Mouse (Mus musculus): ENCODE data around the gene Gm3448. TPM values are rescaled to one million over a fixed set of nuclear protein-coding genes. Genes with fewer than 3 reads are reported as not detected.
A peak's percentile ranks its signal among the peaks of the same experiment; 100 is the strongest.

Gm3448 gene
- total and polyA plus RNA-seq, 2 experiments from 2014 or later, result 0.04 to 3.0 TPM

DNA sequence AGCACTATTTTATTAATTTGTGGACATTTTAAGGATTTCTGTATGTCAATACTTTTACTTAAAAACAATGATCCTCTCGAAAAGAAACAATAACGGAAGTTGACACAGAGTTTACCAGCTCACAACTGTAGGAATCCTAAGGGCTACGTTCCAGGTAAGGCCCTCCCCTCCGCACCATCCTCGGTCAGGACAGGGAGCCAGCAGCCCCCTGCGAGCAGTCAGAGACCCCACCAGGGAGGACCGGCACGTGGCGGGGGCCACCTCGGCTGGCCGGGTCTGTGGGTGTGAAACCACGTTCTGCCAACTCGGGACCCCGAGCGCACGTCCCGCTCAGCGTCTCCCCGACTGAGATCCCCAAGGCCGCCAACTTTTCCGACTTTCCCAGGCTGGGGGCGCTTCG, 80.8 kb downstream of the Gm3448 start:
- DNase-seq (ENCODE audit: low spot score) (no peak), ATAC-seq (ENCODE audit: insufficient read depth, low read depth) (peak; percentile 18)
- Histone ChIP-seq H3K4me3 (ENCODE audit: low read depth, low read length) (peak overlapping the region; percentile 65), H3K27ac (ENCODE audit: low read depth) (peak overlapping the region; percentile 83), H3K36me3 (replicated peaks; ENCODE audit: control insufficient read depth, insufficient read depth, low read length) (peaks cover 8% of the 10 kb centered on the region; the same call in 1 of the 2 replicates), H3K4me2 (ENCODE audit: low read depth, low read length) (peak overlapping the region; percentile 77), H3K9ac (replicated peaks; ENCODE audit: low read depth, low read length) (peak overlapping the region; percentile 61), H3K9me3 (replicated peaks; ENCODE audit: control insufficient read depth, low read length) (no peaks in the 10 kb centered on the region), H3K4me1 (ENCODE audit: control insufficient read depth, insufficient read depth) (peaks cover 6% of the 10 kb centered on the region; the same call in 1 of the 2 replicates), H3K27me3 (ENCODE audit: control insufficient read depth, insufficient read depth, low read length) (no peaks in the 10 kb centered on the region)
- TF ChIP-seq EP300 (IDR thresholded peaks at IDR 0.05; ENCODE audit: low read depth), result no peak
- TF ChIP-seq CTCF (IDR thresholded peaks at IDR 0.05; ENCODE audit: low read depth), result no peak
- WGBS, result under 1% methylated on average over 19 of the region's 23 CpGs

- Histone ChIP-seq H3K27ac (ENCODE audit: low read depth) (no peak overlapping the region), H3K4me3 (ENCODE audit: low read depth, low read length) (peak overlapping the region; percentile 18; the same call in 1 of the 2 replicates), H3K9me3 (replicated peaks; ENCODE audit: control insufficient read depth, low read length) (no peaks in the 10 kb centered on the region), H3K4me2 (ENCODE audit: low read depth, low read length) (peak overlapping the region; percentile 77), H3K27me3 (ENCODE audit: control insufficient read depth, insufficient read depth, low read length) (no peaks in the 10 kb centered on the region), H3K9ac (replicated peaks; ENCODE audit: low read depth, low read length) (peak overlapping the region; percentile 34; the same call in 1 of the 2 replicates), H3K36me3 (replicated peaks; ENCODE audit: control insufficient read depth, insufficient read depth, low read length) (peaks cover 8% of the 10 kb centered on the region; the same call in 1 of the 2 replicates), H3K4me1 (ENCODE audit: control insufficient read depth, insufficient read depth) (peaks cover 6% of the 10 kb centered on the region; the same call in 1 of the 2 replicates)
- WGBS, result 23% methylated on average over 3 of the region's 3 CpGs
- no peak for ATAC-seq (ENCODE audit: insufficient read depth, low read depth)
- TF ChIP-seq EP300 (IDR thresholded peaks at IDR 0.05; ENCODE audit: low read depth) (no peak), CTCF (IDR thresholded peaks at IDR 0.05; ENCODE audit: low read depth) (no peak)
- DNase-seq (ENCODE audit: low spot score), result no peak
Measured at GRCm38 (mm10) chr17:14959979-14960378, 81.4 kb downstream of the Gm3448 start.

DNA sequence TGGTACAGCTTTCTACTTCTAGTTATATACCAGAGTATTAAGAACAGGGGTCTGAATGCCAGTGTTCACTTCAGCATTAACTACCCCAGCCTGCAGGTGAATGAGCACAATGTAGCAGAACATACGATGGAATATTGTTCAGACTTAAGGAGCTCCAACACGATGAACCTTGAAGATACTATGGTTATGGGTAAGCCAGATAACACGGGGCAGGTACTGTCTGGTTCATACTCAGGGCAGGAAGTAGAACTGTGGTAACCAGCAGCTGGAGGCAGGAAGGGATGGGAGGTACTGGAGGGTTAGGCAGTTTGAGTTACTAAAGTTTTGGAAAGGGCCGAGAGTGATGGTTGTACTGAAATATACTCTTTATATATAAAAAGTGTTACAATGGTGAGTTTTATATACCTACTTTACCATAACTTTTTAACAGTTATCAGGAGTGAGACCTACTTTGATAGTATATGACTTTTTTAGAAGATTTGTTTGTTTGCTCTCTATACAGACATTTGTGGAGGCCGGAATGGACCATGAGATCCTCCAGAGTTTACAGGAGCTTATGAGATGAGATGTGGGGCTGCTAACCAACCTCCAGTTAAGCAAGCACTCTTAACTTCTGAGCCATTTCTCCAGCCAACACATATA, 82.5 kb downstream of the Gm3448 start:
- no peak overlapping the region for H3K9ac ChIP-seq (replicated peaks; ENCODE audit: low read depth, low read length)
- peaks cover 18% of the 10 kb centered on the region for H3K36me3 ChIP-seq (replicated peaks; ENCODE audit: control insufficient read depth, insufficient read depth, low read length)
- ATAC-seq (ENCODE audit: insufficient read depth, low read depth) (no peak), DNase-seq (ENCODE audit: low spot score) (no peak)
- no peaks in the 10 kb centered on the region for H3K9me3 ChIP-seq (replicated peaks; ENCODE audit: control insufficient read depth, low read length)
- H3K4me2 ChIP-seq (ENCODE audit: low read depth, low read length), result no peak overlapping the region
- 81% methylated on average over 5 of the region's 5 CpGs for WGBS
- no peak for TF ChIP-seq EP300 (IDR thresholded peaks at IDR 0.05; ENCODE audit: low read depth)
- no peak for TF ChIP-seq CTCF (IDR thresholded peaks at IDR 0.05; ENCODE audit: low read depth)
- H3K4me1 ChIP-seq (ENCODE audit: control insufficient read depth, insufficient read depth), result peaks cover 6% of the 10 kb centered on the region; the same call in 1 of the 2 replicates
- H3K27ac ChIP-seq (ENCODE audit: low read depth), result no peak overlapping the region
- no peaks in the 10 kb centered on the region for H3K27me3 ChIP-seq (ENCODE audit: control insufficient read depth, insufficient read depth, low read length)
- H3K4me3 ChIP-seq (ENCODE audit: low read depth, low read length), result no peak overlapping the region

- no peak overlapping the region for H3K4me3 ChIP-seq (ENCODE audit: low read depth, low read length)
- 73% methylated on average over 8 of the region's 8 CpGs for WGBS
- H3K9me3 ChIP-seq (replicated peaks; ENCODE audit: control insufficient read depth, low read length), result no peaks in the 10 kb centered on the region
- no peak for DNase-seq (ENCODE audit: low spot score)
- no peak overlapping the region for H3K4me2 ChIP-seq (ENCODE audit: low read depth, low read length)
- no peaks in the 10 kb centered on the region for H3K4me1 ChIP-seq (ENCODE audit: control insufficient read depth, insufficient read depth)
- H3K27me3 ChIP-seq (ENCODE audit: control insufficient read depth, insufficient read depth, low read length), result no peaks in the 10 kb centered on the region
- no peak for TF ChIP-seq CTCF (IDR thresholded peaks at IDR 0.05; ENCODE audit: low read depth)
- TF ChIP-seq EP300 (IDR thresholded peaks at IDR 0.05; ENCODE audit: low read depth), result no peak
- H3K9ac ChIP-seq (replicated peaks; ENCODE audit: low read depth, low read length), result no peak overlapping the region
- no peak for ATAC-seq (ENCODE audit: insufficient read depth, low read depth)
- no peak overlapping the region for H3K27ac ChIP-seq (ENCODE audit: low read depth)
- H3K36me3 ChIP-seq (replicated peaks; ENCODE audit: control insufficient read depth, insufficient read depth, low read length), result peaks cover 59% of the 10 kb centered on the region
Measured at GRCm38 (mm10) chr17:14953452-14953851, 87.9 kb downstream of the Gm3448 start.

DNA sequence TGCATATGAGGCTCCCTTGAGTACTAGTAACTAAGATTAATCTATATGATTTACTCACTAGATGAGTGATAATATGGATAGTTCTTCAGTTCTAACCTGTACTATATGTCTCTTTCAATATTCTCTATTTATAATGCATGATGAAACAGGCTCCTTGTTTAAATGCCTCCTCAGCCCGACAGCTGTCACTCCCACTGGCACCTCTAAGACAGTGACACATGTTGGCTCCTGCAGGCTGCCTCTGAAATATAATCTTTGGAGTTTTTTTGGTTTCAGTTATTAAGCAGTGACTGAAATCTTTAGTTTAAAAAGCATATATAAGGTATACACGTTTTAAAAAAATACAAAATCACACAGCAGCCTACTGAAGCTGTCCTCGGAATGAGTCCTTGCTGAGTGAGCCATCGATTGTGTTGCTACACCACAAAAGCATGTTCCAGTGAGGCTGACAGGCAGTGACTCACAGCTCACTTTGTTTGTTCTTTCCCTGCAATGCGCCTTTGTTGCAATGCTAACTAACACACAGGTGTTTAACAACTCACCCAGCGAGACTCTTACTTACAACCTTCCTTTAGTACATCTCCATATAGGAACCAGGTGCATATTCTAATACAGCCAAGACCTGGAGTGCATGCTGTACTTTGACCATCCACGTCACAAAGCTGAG, 92.0 kb downstream of the Gm3448 start:
- Histone ChIP-seq H3K9ac (replicated peaks; ENCODE audit: low read depth, low read length) (no peak overlapping the region), H3K4me1 (ENCODE audit: control insufficient read depth, insufficient read depth) (peaks cover under 1% of the 10 kb centered on the region; the same call in 1 of the 2 replicates), H3K4me3 (ENCODE audit: low read depth, low read length) (no peak overlapping the region), H3K4me2 (ENCODE audit: low read depth, low read length) (no peak overlapping the region), H3K27me3 (ENCODE audit: control insufficient read depth, insufficient read depth, low read length) (no peaks in the 10 kb centered on the region), H3K9me3 (replicated peaks; ENCODE audit: control insufficient read depth, low read length) (no peaks in the 10 kb centered on the region), H3K36me3 (replicated peaks; ENCODE audit: control insufficient read depth, insufficient read depth, low read length) (peaks cover 66% of the 10 kb centered on the region), H3K27ac (ENCODE audit: low read depth) (no peak overlapping the region)
- ATAC-seq (ENCODE audit: insufficient read depth, low read depth) (no peak), DNase-seq (ENCODE audit: low spot score) (no peak)
- WGBS, result 80% methylated on average over 7 of the region's 7 CpGs
- TF ChIP-seq EP300 (IDR thresholded peaks at IDR 0.05; ENCODE audit: low read depth) (no peak), CTCF (IDR thresholded peaks at IDR 0.05; ENCODE audit: low read depth) (no peak)

Other genes with a start within 250 kb of the Gm3448 start
- 0.46 and 0.66 TPM in 2 replicates for gene Wdr27, start 98.4 kb downstream of the Gm3448 start, total RNA-seq (2014; rRNA removed; ENCODE audit: low replicate concordance)
- 4.7 and 4.9 TPM in 2 replicates for gene Wdr27, start 98.4 kb downstream of the Gm3448 start, polyA plus RNA-seq (2015; fragmentation: Nextera tagmentation; extraction: Ambion mirVana)
- 15.7 and 20.1 TPM in 2 replicates for gene 1600012H06Rik, start 98.4 kb downstream of the Gm3448 start, total RNA-seq (2014; rRNA removed; ENCODE audit: low replicate concordance)
- 23.4 and 24.3 TPM in 2 replicates for gene 1600012H06Rik, start 98.4 kb downstream of the Gm3448 start, polyA plus RNA-seq (2015; fragmentation: Nextera tagmentation; extraction: Ambion mirVana)
- 33.9 and 41.0 TPM in 2 replicates for gene Phf10, start 80.3 kb downstream of the Gm3448 start, total RNA-seq (2014; rRNA removed; ENCODE audit: low replicate concordance)
- 17.2 and 18.2 TPM in 2 replicates for gene Phf10, start 80.3 kb downstream of the Gm3448 start, polyA plus RNA-seq (2015; fragmentation: Nextera tagmentation; extraction: Ambion mirVana)
- gene 9030025P20Rik, start 63.1 kb downstream of the Gm3448 start, total RNA-seq (2014; rRNA removed; ENCODE audit: low replicate concordance), result 1.5 and 13.4 TPM in 2 replicates
- 5.9 and 7.3 TPM in 2 replicates for gene 9030025P20Rik, start 63.1 kb downstream of the Gm3448 start, polyA plus RNA-seq (2015; fragmentation: Nextera tagmentation; extraction: Ambion mirVana)
- gene Gm3417, start 62.7 kb downstream of the Gm3448 start, total RNA-seq (2014; rRNA removed; ENCODE audit: low replicate concordance), result not detected in 2 replicates
- gene Gm3417, start 62.7 kb downstream of the Gm3448 start, polyA plus RNA-seq (2015; fragmentation: Nextera tagmentation; extraction: Ambion mirVana), result 1.2 TPM in 1 of 2 replicates, not detected in the other
- gene Gm3435, start 31.4 kb downstream of the Gm3448 start, total RNA-seq (2014; rRNA removed; ENCODE audit: low replicate concordance), result 5.4 TPM in 1 of 2 replicates, not detected in the other
- 5.8 and 6.2 TPM in 2 replicates for gene Gm3435, start 31.4 kb downstream of the Gm3448 start, polyA plus RNA-seq (2015; fragmentation: Nextera tagmentation; extraction: Ambion mirVana)
- gene Ermard, start 329 bp downstream of the Gm3448 start, total RNA-seq (2014; rRNA removed; ENCODE audit: low replicate concordance), result 15.3 and 35.6 TPM in 2 replicates
- gene Ermard, start 329 bp downstream of the Gm3448 start, polyA plus RNA-seq (2015; fragmentation: Nextera tagmentation; extraction: Ambion mirVana), result 39.5 and 41.8 TPM in 2 replicates
- gene Tcte3, start within 50 bp of the Gm3448 start, total RNA-seq (2014; rRNA removed; ENCODE audit: low replicate concordance), result not detected in 2 replicates
- gene Tcte3, start within 50 bp of the Gm3448 start, polyA plus RNA-seq (2015; fragmentation: Nextera tagmentation; extraction: Ambion mirVana), result not detected in 2 replicates

Measured in heart, postnatal 0 days (tissue).